ENCODE assay signal across 8 mouse cellular contexts in genomic region chr13:64432017-64432995, GRCm38 (mm10). TPM values are rescaled to one million over a fixed set of nuclear protein-coding genes. Genes with fewer than 3 reads are reported as not detected.
DNase-seq lines count a peak whose midpoint lies in the region; ATAC-seq and TF ChIP-seq lines count a peak whose summit lies in the region.

Gene Cdk20, plus strand, starts transcription at chr13:64432314.

- peak; percentile 98 for DNase-seq in MEL (ENCODE audit: low read depth, low spot score)
- peak; percentile 92 to 96 for DNase-seq in cerebellum, adult 2 months
- peak; percentile 96 for DNase-seq in forebrain, postnatal 0 days
- peak; percentile 90 for DNase-seq in heart, postnatal 4 days
- peak; percentile 95 to 97 for DNase-seq in layer of hippocampus, adult 8-10 months (ENCODE audit: low spot score in 2 of 2)
- peak; percentile 95 for DNase-seq in ovary, adult 18-20 months (ENCODE audit: low spot score)
- DNase-seq in thymus, postnatal 0 days (ENCODE audit: low spot score), result peak; percentile 94

- ATAC-seq in forebrain, postnatal 0 days, result peak; percentile 99
- ATAC-seq in lung, embryonic 15.5 days (ENCODE audit: borderline replicate concordance, extremely low read depth, low FRiP score, low TSS enrichment), result peak; percentile 99

- peak; percentile 22 for TF ChIP-seq RAD21 in MEL (IDR thresholded peaks at IDR 0.05; ENCODE audit: low read depth, low read length)

- TF ChIP-seq EP300 in MEL (IDR thresholded peaks at IDR 0.05; ENCODE audit: low read depth in 1 of 2, low read length in 2 of 2), result peak in 1 of 2 experiments; percentile 38; a peak in 1 of 4 replicates

- H3K79me2 ChIP-seq in MEL (ENCODE audit: control insufficient read depth, insufficient read depth, low read length, poor library complexity), result no peaks in the 10 kb centered on the region; the same call in 1 of the 2 replicates

- H3K4me2 ChIP-seq in forebrain, postnatal 0 days (ENCODE audit: low read depth), result peak within 1 kb of the TSS; percentile 72
- peak within 1 kb of the TSS; percentile 84 for H3K4me2 ChIP-seq in lung, embryonic 15.5 days

- TF ChIP-seq CTCF in MEL (IDR thresholded peaks at IDR 0.05 in 2 of 3, conservative IDR thresholded peaks at IDR 0.05 in 1 of 3; ENCODE audit: control insufficient read depth in 1 of 3, insufficient read depth in 1 of 3, low read depth in 2 of 3, low read length in 3 of 3, poor library complexity in 1 of 3, severe bottlenecking in 1 of 3), result peak; percentile 54 to 74 (median 59)
- peak; percentile 39; the same call in 1 of the 2 replicates for TF ChIP-seq CTCF in cerebellum, adult 2 months (IDR thresholded peaks at IDR 0.05; ENCODE audit: borderline replicate concordance, insufficient read depth, low read depth, low read length)
- peak; percentile 72 for TF ChIP-seq CTCF in forebrain, postnatal 0 days (IDR thresholded peaks at IDR 0.05; ENCODE audit: low read depth)

- no peaks in the 10 kb centered on the region for H3K27me3 ChIP-seq in MEL (ENCODE audit: control insufficient read depth in 1 of 2, insufficient read depth in 2 of 2, low read length in 2 of 2)
- H3K27me3 ChIP-seq in cerebellum, adult 2 months (ENCODE audit: control insufficient read depth, insufficient read depth, low read length), result no peaks in the 10 kb centered on the region
- no peaks in the 10 kb centered on the region for H3K27me3 ChIP-seq in forebrain, postnatal 0 days (ENCODE audit: insufficient read depth, low read length)
- no peaks in the 10 kb centered on the region for H3K27me3 ChIP-seq in lung, embryonic 15.5 days

- TF ChIP-seq POLR2A in MEL (IDR thresholded peaks at IDR 0.05; ENCODE audit: control insufficient read depth in 1 of 2, insufficient read depth in 1 of 2, low read depth in 1 of 2, low read length in 2 of 2, poor library complexity in 1 of 2), result peak in 1 of 2 experiments; percentile 46; a peak in 2 of 4 replicates
- TF ChIP-seq POLR2A in cerebellum, adult 2 months (IDR thresholded peaks at IDR 0.05; ENCODE audit: borderline replicate concordance, insufficient read depth, low read length), result peak; percentile 75; the same call in 1 of the 2 replicates

- WGBS in cerebellum, adult 2 months, result under 1% methylated on average over 57 of the region's 57 CpGs
- WGBS in forebrain, postnatal 0 days, result under 1% methylated on average over 57 of the region's 57 CpGs
- WGBS in lung, embryonic 15.5 days, result under 1% methylated on average over 57 of the region's 57 CpGs

- H3K27ac ChIP-seq in MEL (ENCODE audit: control insufficient read depth, low read depth, low read length), result peak within 1 kb of the TSS; percentile 9
- H3K27ac ChIP-seq in cerebellum, adult 2 months (ENCODE audit: insufficient read depth, low read length), result peak within 1 kb of the TSS; percentile 43
- peak within 1 kb of the TSS; percentile 91 for H3K27ac ChIP-seq in forebrain, postnatal 0 days (ENCODE audit: low read depth, low read length)
- H3K27ac ChIP-seq in lung, embryonic 15.5 days, result peak within 1 kb of the TSS; percentile 86

- peaks cover 0 to 2% of the 10 kb centered on the region in 2 experiments; a peak in 1 of 4 replicates for H3K36me3 ChIP-seq in MEL (ENCODE audit: control insufficient read depth in 1 of 2, insufficient read depth in 2 of 2, low read length in 2 of 2)
- peaks cover 7% of the 10 kb centered on the region; the same call in 1 of the 2 replicates for H3K36me3 ChIP-seq in forebrain, postnatal 0 days (ENCODE audit: insufficient read depth)
- no peaks in the 10 kb centered on the region for H3K36me3 ChIP-seq in lung, embryonic 15.5 days

- peaks cover 0 to 3% of the 10 kb centered on the region in 2 experiments; a peak in 1 of 4 replicates for H3K4me1 ChIP-seq in MEL (ENCODE audit: control insufficient read depth in 1 of 2, insufficient read depth in 2 of 2, low read length in 2 of 2)
- no peaks in the 10 kb centered on the region for H3K4me1 ChIP-seq in cerebellum, adult 2 months (ENCODE audit: control insufficient read depth, insufficient read depth, low read length)
- no peaks in the 10 kb centered on the region for H3K4me1 ChIP-seq in forebrain, postnatal 0 days (ENCODE audit: insufficient read depth)
- H3K4me1 ChIP-seq in lung, embryonic 15.5 days, result peaks cover 12% of the 10 kb centered on the region

- H3K9ac ChIP-seq in MEL (ENCODE audit: control insufficient read depth, low read depth, low read length, poor library complexity, severe bottlenecking), result peak within 1 kb of the TSS; percentile 57
- H3K9ac ChIP-seq in forebrain, postnatal 0 days, result peak within 1 kb of the TSS; percentile 73
- H3K9ac ChIP-seq in lung, embryonic 15.5 days, result peak within 1 kb of the TSS; percentile 51

- H3K4me3 ChIP-seq in MEL (ENCODE audit: control insufficient read depth in 1 of 2, insufficient read depth in 1 of 2, low read depth in 2 of 2, low read length in 2 of 2), result peak within 1 kb of the TSS; percentile 80 to 85
- peak within 1 kb of the TSS; percentile 77 for H3K4me3 ChIP-seq in cerebellum, adult 2 months (replicated peaks; ENCODE audit: insufficient read depth, low read depth, low read length)
- peak within 1 kb of the TSS; percentile 59 for H3K4me3 ChIP-seq in forebrain, postnatal 0 days (ENCODE audit: low read depth, low read length)
- H3K4me3 ChIP-seq in lung, embryonic 15.5 days, result peak within 1 kb of the TSS; percentile 64

- H3K9me3 ChIP-seq in MEL (replicated peaks; ENCODE audit: insufficient read depth, low read length), result no peaks in the 10 kb centered on the region
- no peaks in the 10 kb centered on the region for H3K9me3 ChIP-seq in forebrain, postnatal 0 days (ENCODE audit: low read length)
- no peaks in the 10 kb centered on the region for H3K9me3 ChIP-seq in lung, embryonic 15.5 days

TF ChIP-seq in MEL, 35 proteins besides CTCF, POLR2A, EP300 and RAD21 (continues in another document):
- TF ChIP-seq MYB (IDR thresholded peaks at IDR 0.05; ENCODE audit: low read depth, low read length), result no peak
- peak; percentile 47; the same call in 1 of the 2 replicates for TF ChIP-seq NRF1 (IDR thresholded peaks at IDR 0.05; ENCODE audit: insufficient read depth, low read depth, low read length, poor library complexity, severe bottlenecking)
- TF ChIP-seq E2F4 (IDR thresholded peaks at IDR 0.05; ENCODE audit: borderline replicate concordance, low read depth, low read length), result no peak
- TF ChIP-seq SMC3 (IDR thresholded peaks at IDR 0.05; ENCODE audit: low read depth, low read length), result peak; percentile 70
- TF ChIP-seq CHD2 (IDR thresholded peaks at IDR 0.05; ENCODE audit: low read length), result no peak
- no peak for TF ChIP-seq MEF2A (IDR thresholded peaks at IDR 0.05; ENCODE audit: extremely low read depth, insufficient replicate concordance, low read depth, low read length, poor library complexity, severe bottlenecking)
- no peak for TF ChIP-seq MAZ (IDR thresholded peaks at IDR 0.05; ENCODE audit: low read depth, low read length)
- TF ChIP-seq MXI1 (IDR thresholded peaks at IDR 0.05; ENCODE audit: low read depth, low read length), result peak; percentile 88
- TF ChIP-seq GABPA (IDR thresholded peaks at IDR 0.05; ENCODE audit: low read depth, low read length), result no peak
- no peak for TF ChIP-seq ZNF384 (IDR thresholded peaks at IDR 0.05; ENCODE audit: low read depth, low read length)
- TF ChIP-seq MYC (IDR thresholded peaks at IDR 0.05; ENCODE audit: low read depth, low read length), result peak; percentile 78
- no peak for TF ChIP-seq MAFK (IDR thresholded peaks at IDR 0.05; ENCODE audit: borderline replicate concordance, low read depth, low read length)
- TF ChIP-seq HCFC1 (IDR thresholded peaks at IDR 0.05; ENCODE audit: low read depth, low read length), result peak; percentile 81
- TF ChIP-seq CHD1 (IDR thresholded peaks at IDR 0.05; ENCODE audit: low read depth, low read length), result no peak
- peak; percentile 98 for TF ChIP-seq MAX (IDR thresholded peaks at IDR 0.05; ENCODE audit: low read length)
- peak; percentile 97 for TF ChIP-seq SIN3A (IDR thresholded peaks at IDR 0.05; ENCODE audit: low read length)
- TF ChIP-seq RCOR1 (IDR thresholded peaks at IDR 0.05; ENCODE audit: low read depth, low read length), result no peak
- peak; percentile 71 for TF ChIP-seq ETS1 (IDR thresholded peaks at IDR 0.05; ENCODE audit: low read depth, low read length)
- TF ChIP-seq USF1 (IDR thresholded peaks at IDR 0.05; ENCODE audit: low read depth, low read length), result peak; percentile 98
- TF ChIP-seq KAT2A (conservative IDR thresholded peaks at IDR 0.05; ENCODE audit: low read depth, low read length), result no peak
- peak; percentile 49 for TF ChIP-seq ZC3H11A (IDR thresholded peaks at IDR 0.05; ENCODE audit: low read depth, low read length)
- TF ChIP-seq GATA1 (IDR thresholded peaks at IDR 0.05; ENCODE audit: low read depth, low read length), result peak; percentile 41; the same call in 1 of the 2 replicates
- 0 out of 2 replicates have a peak, but pooled peaks have one; percentile 19 for TF ChIP-seq NELFE (IDR thresholded peaks at IDR 0.05; ENCODE audit: low read depth, low read length)
- TF ChIP-seq TCF12 (IDR thresholded peaks at IDR 0.05; ENCODE audit: low read depth, low read length), result peak; percentile 38; the same call in 1 of the 2 replicates
- no peak for TF ChIP-seq ZKSCAN1 (IDR thresholded peaks at IDR 0.05; ENCODE audit: low read depth, low read length)
- no peak for TF ChIP-seq POLR2AphosphoS2 (IDR thresholded peaks at IDR 0.05; ENCODE audit: low read length)
- peak; percentile 30; the same call in 1 of the 2 replicates for TF ChIP-seq TBP (IDR thresholded peaks at IDR 0.05; ENCODE audit: low read depth, low read length)
- TF ChIP-seq ELF1 (IDR thresholded peaks at IDR 0.05; ENCODE audit: low read depth, low read length), result peak; percentile 72; the same call in 1 of the 2 replicates
- no peak for TF ChIP-seq POLR2AphosphoS5 (IDR thresholded peaks at IDR 0.05; ENCODE audit: borderline replicate concordance, low read depth, low read length)
- TF ChIP-seq BHLHE40 (IDR thresholded peaks at IDR 0.05; ENCODE audit: borderline replicate concordance, low read depth, low read length), result peak; percentile 79; the same call in 1 of the 2 replicates

RNA-seq across cellular contexts. Expression of gene Cdk20, which starts in this region (rescaled TPM):
- total RNA-seq in MEL (2012; rRNA removed), result 3.4 and 3.6 TPM in 2 replicates
- polyA plus RNA-seq in MEL (2012; ENCODE audit: insufficient read depth in 1 of 2, insufficient read length in 2 of 2, low read depth in 1 of 2, low replicate concordance in 2 of 2, missing spikeins in 1 of 2), result 1 to 10 TPM in 1 of 2 experiments, not detected in 1; 9.3 TPM
- 27.9 and 28.5 TPM in 2 replicates for polyA plus RNA-seq in cerebellum, adult 2 months (2012; rRNA removed)
- 29.2 and 38.5 TPM in 2 replicates for total RNA-seq in forebrain, postnatal 0 days (2014; rRNA removed)
- polyA plus RNA-seq in forebrain, postnatal 0 days (2015; fragmentation: Nextera tagmentation; extraction: Ambion mirVana), result 21.6 and 26.4 TPM in 2 replicates
- 1 to 10 TPM; 2.3 to 2.5 TPM for total RNA-seq in heart, postnatal 4 days (2021)
- 10 to 100 TPM; 10.7 to 13.9 (median 11.2) TPM for total RNA-seq in layer of hippocampus, adult 8-10 months (2022)
- polyA plus RNA-seq in lung, embryonic 15.5 days (2015; fragmentation: Nextera tagmentation; extraction: Ambion mirVana), result 8.4 and 11.1 TPM in 2 replicates
- 53.0 and 54.5 TPM in 2 replicates for polyA plus RNA-seq in thymus, postnatal 0 days (2015; fragmentation: Nextera tagmentation; extraction: Ambion mirVana)

Comparison
In these comparisons a context has a peak if more than half of its experiments do, and no peak if none do; other contexts are left out.
1. Peak in every context shown above with its lines: DNase-seq, ATAC-seq, H3K4me3 ChIP-seq and H3K27ac ChIP-seq.
2. H3K27ac ChIP-seq: peak in every context shown above with its lines; median percentile 91 in forebrain, postnatal 0 days; 86 in lung, embryonic 15.5 days; 43 in cerebellum, adult 2 months; 9 in MEL.